Mouse (Mus musculus): ENCODE data around the gene Pdrg1.

DNA sequence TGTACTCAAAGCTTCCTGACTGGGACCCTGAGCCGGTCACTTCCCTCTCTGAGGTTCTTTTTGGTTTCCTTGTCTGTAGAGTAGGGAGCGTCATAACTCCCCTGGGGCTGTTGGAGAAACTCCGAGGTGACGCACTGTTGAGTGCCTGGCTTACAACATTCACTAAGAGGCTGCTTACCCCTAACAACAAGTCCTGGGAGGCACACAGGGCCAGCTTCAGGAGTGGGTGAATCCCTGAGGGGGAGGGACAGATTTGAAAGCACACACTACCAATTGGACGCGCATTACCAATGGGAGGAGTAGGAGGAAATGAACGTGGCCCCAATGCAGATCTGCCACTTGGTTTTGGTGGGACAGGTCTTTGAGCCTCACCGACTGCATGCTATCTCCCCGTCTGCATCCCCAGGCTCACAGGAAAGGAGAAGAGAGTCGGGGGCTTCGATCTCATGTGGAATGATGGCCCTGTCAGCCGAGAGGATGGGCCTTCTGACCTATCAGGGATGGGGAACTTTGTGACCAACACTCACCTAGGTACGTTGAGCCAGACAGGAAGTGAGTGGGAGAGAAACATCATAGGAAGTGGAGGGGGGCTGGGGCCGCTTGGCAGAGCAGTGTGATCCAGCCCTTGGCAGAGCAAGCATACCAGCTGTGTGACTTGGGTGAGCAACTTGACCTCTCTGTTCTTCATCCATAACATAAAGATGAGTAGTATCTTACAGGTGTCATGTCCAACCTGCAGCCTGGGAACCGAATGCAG is 12.6 kb downstream of the Pdrg1 start:
- no peak for TF ChIP-seq GATA1 (IDR thresholded peaks at IDR 0.05; ENCODE audit: borderline replicate concordance, low read length)
- no peak for TF ChIP-seq CTCF (IDR thresholded peaks at IDR 0.05; ENCODE audit: low read depth, low read length)
- TF ChIP-seq GATA2 (IDR thresholded peaks at IDR 0.05; ENCODE audit: borderline replicate concordance, low read depth, low read length), result no peak
- TF ChIP-seq POLR2AphosphoS5 (IDR thresholded peaks at IDR 0.05; ENCODE audit: insufficient replicate concordance, low read depth, low read length), result no peak

All from G1E (cell line).